Mouse (Mus musculus): ENCODE results near the gene Gm10647. TPM values are rescaled to one million over a fixed set of nuclear protein-coding genes. Genes with fewer than 3 reads are reported as not detected.

Gm10647 gene
- polyA plus RNA-seq (2011; ENCODE audit: insufficient read depth, insufficient read length, low read depth, missing spikeins) = 0.32 and 0.49 TPM in 2 replicates

GRCm38 (mm10) chr9:66796739-66797138, at the start of gene Gm10647:
Gene Gm10647 (plus strand): TSS chr9:66797039.
- Histone ChIP-seq H3K27ac (ENCODE audit: insufficient read depth, low read length) (no peak within 1 kb of the TSS), H3K9me3 (replicated peaks; ENCODE audit: control insufficient read depth, insufficient read depth, low read length, poor library complexity, severe bottlenecking) (no peaks in the 10 kb centered on the region), H3K27me3 (ENCODE audit: control insufficient read depth, insufficient read depth, low read length, poor library complexity, severe bottlenecking) (peaks cover 2% of the 10 kb centered on the region), H3K9ac (ENCODE audit: low read depth, poor library complexity, severe bottlenecking) (no peak within 1 kb of the TSS), H3K4me3 (ENCODE audit: low read depth, low read length) (no peak within 1 kb of the TSS), H3K4me1 (ENCODE audit: control insufficient read depth, insufficient read depth, low read length) (no peaks in the 10 kb centered on the region), H3K36me3 (ENCODE audit: control insufficient read depth, insufficient read depth, low read length, poor library complexity, severe bottlenecking) (no peaks in the 10 kb centered on the region)
- TF ChIP-seq CTCF (IDR thresholded peaks at IDR 0.05; ENCODE audit: low read depth, low read length) (no peak), EP300 (IDR thresholded peaks at IDR 0.05; ENCODE audit: insufficient read depth, low read depth, low read length) (no peak), POLR2A (IDR thresholded peaks at IDR 0.05; ENCODE audit: insufficient read depth, low read length) (no peak)

- Histone ChIP-seq H3K27me3 (ENCODE audit: control insufficient read depth, insufficient read depth, low read length, poor library complexity, severe bottlenecking) (no peaks in the 10 kb centered on the region), H3K9ac (ENCODE audit: low read depth, poor library complexity, severe bottlenecking) (no peak overlapping the region), H3K27ac (ENCODE audit: insufficient read depth, low read length) (no peak overlapping the region), H3K4me1 (ENCODE audit: control insufficient read depth, insufficient read depth, low read length) (no peaks in the 10 kb centered on the region), H3K4me3 (ENCODE audit: low read depth, low read length) (no peak overlapping the region), H3K9me3 (replicated peaks; ENCODE audit: control insufficient read depth, insufficient read depth, low read length, poor library complexity, severe bottlenecking) (no peaks in the 10 kb centered on the region), H3K36me3 (ENCODE audit: control insufficient read depth, insufficient read depth, low read length, poor library complexity, severe bottlenecking) (no peaks in the 10 kb centered on the region)
- no peak for TF ChIP-seq CTCF (IDR thresholded peaks at IDR 0.05; ENCODE audit: low read depth, low read length)
- TF ChIP-seq POLR2A (IDR thresholded peaks at IDR 0.05; ENCODE audit: insufficient read depth, low read length) = no peak
Measured at GRCm38 (mm10) chr9:66748390-66748789, 48.4 kb upstream of the Gm10647 start.

GRCm38 (mm10) chr9:66752849-66753248, 44.0 kb upstream of the Gm10647 start:
- Histone ChIP-seq H3K9me3 (replicated peaks; ENCODE audit: control insufficient read depth, insufficient read depth, low read length, poor library complexity, severe bottlenecking) (no peaks in the 10 kb centered on the region), H3K27me3 (ENCODE audit: control insufficient read depth, insufficient read depth, low read length, poor library complexity, severe bottlenecking) (no peaks in the 10 kb centered on the region), H3K4me3 (ENCODE audit: low read depth, low read length) (no peak overlapping the region), H3K36me3 (ENCODE audit: control insufficient read depth, insufficient read depth, low read length, poor library complexity, severe bottlenecking) (no peaks in the 10 kb centered on the region), H3K27ac (ENCODE audit: insufficient read depth, low read length) (no peak overlapping the region), H3K9ac (ENCODE audit: low read depth, poor library complexity, severe bottlenecking) (no peak overlapping the region), H3K4me1 (ENCODE audit: control insufficient read depth, insufficient read depth, low read length) (no peaks in the 10 kb centered on the region)
- TF ChIP-seq POLR2A (IDR thresholded peaks at IDR 0.05; ENCODE audit: insufficient read depth, low read length) = no peak
- no peak for TF ChIP-seq EP300 (IDR thresholded peaks at IDR 0.05; ENCODE audit: insufficient read depth, low read depth, low read length)
- no peak for TF ChIP-seq CTCF (IDR thresholded peaks at IDR 0.05; ENCODE audit: low read depth, low read length)

GRCm38 (mm10) chr9:66760991-66761390, 35.8 kb upstream of the Gm10647 start:
- Histone ChIP-seq H3K4me3 (ENCODE audit: low read depth, low read length) (no peak overlapping the region), H3K27me3 (ENCODE audit: control insufficient read depth, insufficient read depth, low read length, poor library complexity, severe bottlenecking) (no peaks in the 10 kb centered on the region), H3K36me3 (ENCODE audit: control insufficient read depth, insufficient read depth, low read length, poor library complexity, severe bottlenecking) (no peaks in the 10 kb centered on the region), H3K4me1 (ENCODE audit: control insufficient read depth, insufficient read depth, low read length) (no peaks in the 10 kb centered on the region), H3K27ac (ENCODE audit: insufficient read depth, low read length) (no peak overlapping the region), H3K9me3 (replicated peaks; ENCODE audit: control insufficient read depth, insufficient read depth, low read length, poor library complexity, severe bottlenecking) (no peaks in the 10 kb centered on the region), H3K9ac (ENCODE audit: low read depth, poor library complexity, severe bottlenecking) (no peak overlapping the region)
- TF ChIP-seq CTCF (IDR thresholded peaks at IDR 0.05; ENCODE audit: low read depth, low read length) = no peak
- TF ChIP-seq POLR2A (IDR thresholded peaks at IDR 0.05; ENCODE audit: insufficient read depth, low read length) = no peak
- TF ChIP-seq EP300 (IDR thresholded peaks at IDR 0.05; ENCODE audit: insufficient read depth, low read depth, low read length) = no peak

GRCm38 (mm10) chr9:66768721-66769120, 28.1 kb upstream of the Gm10647 start:
- Histone ChIP-seq H3K9ac (ENCODE audit: low read depth, poor library complexity, severe bottlenecking) (no peak overlapping the region), H3K9me3 (replicated peaks; ENCODE audit: control insufficient read depth, insufficient read depth, low read length, poor library complexity, severe bottlenecking) (no peaks in the 10 kb centered on the region), H3K27me3 (ENCODE audit: control insufficient read depth, insufficient read depth, low read length, poor library complexity, severe bottlenecking) (no peaks in the 10 kb centered on the region), H3K27ac (ENCODE audit: insufficient read depth, low read length) (no peak overlapping the region), H3K4me3 (ENCODE audit: low read depth, low read length) (no peak overlapping the region), H3K4me1 (ENCODE audit: control insufficient read depth, insufficient read depth, low read length) (no peaks in the 10 kb centered on the region), H3K36me3 (ENCODE audit: control insufficient read depth, insufficient read depth, low read length, poor library complexity, severe bottlenecking) (no peaks in the 10 kb centered on the region)
- TF ChIP-seq POLR2A (IDR thresholded peaks at IDR 0.05; ENCODE audit: insufficient read depth, low read length) (no peak), CTCF (IDR thresholded peaks at IDR 0.05; ENCODE audit: low read depth, low read length) (no peak), EP300 (IDR thresholded peaks at IDR 0.05; ENCODE audit: insufficient read depth, low read depth, low read length) (no peak)

- H3K9ac ChIP-seq (ENCODE audit: low read depth, poor library complexity, severe bottlenecking) = no peak overlapping the region
- no peak overlapping the region for H3K27ac ChIP-seq (ENCODE audit: insufficient read depth, low read length)
- no peaks in the 10 kb centered on the region for H3K9me3 ChIP-seq (replicated peaks; ENCODE audit: control insufficient read depth, insufficient read depth, low read length, poor library complexity, severe bottlenecking)
- TF ChIP-seq POLR2A (IDR thresholded peaks at IDR 0.05; ENCODE audit: insufficient read depth, low read length) = no peak
- TF ChIP-seq CTCF (IDR thresholded peaks at IDR 0.05; ENCODE audit: low read depth, low read length) = no peak
- no peak for TF ChIP-seq EP300 (IDR thresholded peaks at IDR 0.05; ENCODE audit: insufficient read depth, low read depth, low read length)
- no peaks in the 10 kb centered on the region for H3K4me1 ChIP-seq (ENCODE audit: control insufficient read depth, insufficient read depth, low read length)
- H3K36me3 ChIP-seq (ENCODE audit: control insufficient read depth, insufficient read depth, low read length, poor library complexity, severe bottlenecking) = no peaks in the 10 kb centered on the region
- H3K4me3 ChIP-seq (ENCODE audit: low read depth, low read length) = no peak overlapping the region
- H3K27me3 ChIP-seq (ENCODE audit: control insufficient read depth, insufficient read depth, low read length, poor library complexity, severe bottlenecking) = no peaks in the 10 kb centered on the region
Measured at GRCm38 (mm10) chr9:66769275-66769674, 27.6 kb upstream of the Gm10647 start.
